Mouse (Mus musculus): ENCODE results near the gene Klf13.
A peak's percentile ranks its signal among the peaks of the same experiment; 100 is the strongest.

Gene Klf13

GRCm38 (mm10) chr7:63938914-63939396, at the start of gene Klf13:
Gene Klf13 (minus strand): TSS chr7:63938915.
- peak; percentile 99 for DNase-seq

- no peak for DNase-seq
Measured at GRCm38 (mm10) chr7:63988391-63988790, 49.7 kb upstream of the Klf13 start.

GRCm38 (mm10) chr7:63986407-63987182, 47.9 kb upstream of the Klf13 start:
- DNase-seq = peak; percentile 73

- DNase-seq = no peak
Measured at GRCm38 (mm10) chr7:63985696-63986406, 47.1 kb upstream of the Klf13 start.

GRCm38 (mm10) chr7:63985266-63985665, 46.6 kb upstream of the Klf13 start:
- DNase-seq = no peak

GRCm38 (mm10) chr7:63984329-63984728, 45.6 kb upstream of the Klf13 start:
- DNase-seq = no peak

- no peak for DNase-seq
Measured at GRCm38 (mm10) chr7:63977631-63978030, 38.9 kb upstream of the Klf13 start.

- DNase-seq = peak; percentile 84
Measured at GRCm38 (mm10) chr7:63970986-63971385, 32.3 kb upstream of the Klf13 start.

GRCm38 (mm10) chr7:63969941-63970340, 31.2 kb upstream of the Klf13 start:
- DNase-seq = no peak

- DNase-seq = no peak
Measured at GRCm38 (mm10) chr7:63965635-63966418, 27.1 kb upstream of the Klf13 start.

- DNase-seq = peak; percentile 61
Measured at GRCm38 (mm10) chr7:63965135-63965534, 26.4 kb upstream of the Klf13 start.

GRCm38 (mm10) chr7:63964121-63964520, 25.4 kb upstream of the Klf13 start:
- no peak for DNase-seq

- DNase-seq = no peak
Measured at GRCm38 (mm10) chr7:63963632-63964031, 24.9 kb upstream of the Klf13 start.

- no peak for DNase-seq
Measured at GRCm38 (mm10) chr7:63957872-63958640, 19.3 kb upstream of the Klf13 start.

- DNase-seq = peak; percentile 60
Measured at GRCm38 (mm10) chr7:63956981-63957713, 18.4 kb upstream of the Klf13 start.

- no peak for DNase-seq
Measured at GRCm38 (mm10) chr7:63956138-63956823, 17.6 kb upstream of the Klf13 start.

GRCm38 (mm10) chr7:63955440-63955839, 16.7 kb upstream of the Klf13 start:
- DNase-seq = no peak

GRCm38 (mm10) chr7:63952077-63952898, 13.6 kb upstream of the Klf13 start:
- no peak for DNase-seq

GRCm38 (mm10) chr7:63950931-63951607, 12.4 kb upstream of the Klf13 start:
- peak; percentile 74 for DNase-seq

GRCm38 (mm10) chr7:63949176-63949575, 10.5 kb upstream of the Klf13 start:
- DNase-seq = no peak

Measured in cerebellum, adult 9-11 months (tissue).